Mouse (Mus musculus): ENCODE results near the gene Git1. TPM values are rescaled to one million over a fixed set of nuclear protein-coding genes. Genes with fewer than 3 reads are reported as not detected.

Git1 gene
- polyA plus RNA-seq (2012; ENCODE audit: insufficient read depth, low replicate concordance) = 65.1 and 158 TPM in 2 replicates

DNA sequence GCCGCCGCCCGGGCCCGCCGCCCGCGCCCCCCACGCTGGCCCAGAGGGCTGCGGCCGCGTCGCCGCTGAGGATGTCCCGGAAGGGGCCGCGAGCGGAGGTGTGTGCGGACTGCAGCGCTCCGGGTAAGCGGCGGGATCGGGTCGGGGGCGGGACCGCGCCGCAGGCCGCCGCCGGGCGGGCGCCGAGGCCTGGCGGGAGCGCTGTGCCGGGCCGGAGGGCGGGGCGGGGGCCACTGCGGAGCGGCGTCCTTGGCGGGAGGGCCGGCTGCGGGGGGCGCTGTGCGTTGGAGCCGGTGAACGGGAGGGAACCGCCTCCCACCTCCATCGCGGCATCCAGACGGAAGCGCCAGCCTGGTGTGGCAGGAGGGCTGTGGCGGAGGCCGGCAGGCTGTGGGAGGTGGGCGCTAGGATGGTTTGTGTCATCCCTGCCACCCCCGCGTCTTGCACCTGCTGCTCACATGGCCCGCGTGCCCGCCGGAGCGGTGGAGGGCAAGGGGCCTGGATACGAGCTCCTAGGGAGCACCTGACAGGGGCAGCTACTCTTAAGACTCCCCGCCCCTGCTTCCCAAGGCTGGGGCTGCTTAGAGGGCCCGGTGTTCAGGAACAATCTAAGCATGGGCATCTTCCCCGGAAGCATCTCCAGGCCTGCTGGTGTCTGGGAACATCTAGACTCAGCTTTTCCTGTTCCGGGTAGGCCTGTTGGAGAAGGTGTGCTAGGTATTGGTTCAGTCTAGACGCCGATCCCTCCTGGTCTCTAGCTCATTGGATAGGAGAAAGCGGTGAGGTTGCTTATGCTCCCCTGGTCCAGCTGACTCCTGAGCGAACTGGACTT is at the start of gene Git1:
Git1 (plus strand) TSS at position 51 of the 832 bp plus-strand sequence.
- Histone ChIP-seq H3K4me1 (peaks cover 89% of the 10 kb centered on the region), H3K36me3 (replicated peaks; ENCODE audit: low read length) (peaks cover 20% of the 10 kb centered on the region), H3K27me3 (replicated peaks) (peaks cover 14% of the 10 kb centered on the region), H3K4me3 (replicated peaks) (peak within 1 kb of the TSS; percentile 99), H3K9me3 (no peaks in the 10 kb centered on the region)
- TF ChIP-seq FLI1 (IDR thresholded peaks at IDR 0.05; ENCODE audit: low read length) = no peak
- no peak for TF ChIP-seq GATA1 (IDR thresholded peaks at IDR 0.05; ENCODE audit: borderline replicate concordance, low read length)

DNA sequence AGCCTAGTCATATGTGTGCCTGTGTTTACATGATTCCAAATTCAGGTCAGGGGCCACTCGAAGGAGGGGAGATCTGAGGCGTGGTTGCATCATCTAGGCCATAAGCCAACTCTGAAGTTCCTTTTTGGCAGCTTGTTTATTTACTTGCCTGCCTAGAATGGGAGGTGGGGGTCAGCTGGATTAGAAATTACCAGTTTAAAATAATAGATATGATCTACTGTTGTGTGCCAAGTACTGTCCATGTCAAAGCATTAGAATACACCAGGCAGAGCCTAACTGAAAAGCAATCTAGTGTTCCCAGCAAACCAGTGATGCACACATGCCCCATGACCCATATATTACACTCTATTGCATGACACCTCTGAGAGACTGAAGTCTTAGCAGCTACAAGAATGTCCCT is 48.4 kb upstream of the Git1 start:
- Histone ChIP-seq H3K27me3 (replicated peaks) (no peaks in the 10 kb centered on the region), H3K4me3 (replicated peaks) (no peak overlapping the region), H3K4me1 (peaks cover 50% of the 10 kb centered on the region), H3K9me3 (no peaks in the 10 kb centered on the region), H3K36me3 (replicated peaks; ENCODE audit: low read length) (peaks cover 81% of the 10 kb centered on the region)
- TF ChIP-seq GATA1 (IDR thresholded peaks at IDR 0.05; ENCODE audit: borderline replicate concordance, low read length) (no peak), FLI1 (IDR thresholded peaks at IDR 0.05; ENCODE audit: low read length) (no peak)

DNA sequence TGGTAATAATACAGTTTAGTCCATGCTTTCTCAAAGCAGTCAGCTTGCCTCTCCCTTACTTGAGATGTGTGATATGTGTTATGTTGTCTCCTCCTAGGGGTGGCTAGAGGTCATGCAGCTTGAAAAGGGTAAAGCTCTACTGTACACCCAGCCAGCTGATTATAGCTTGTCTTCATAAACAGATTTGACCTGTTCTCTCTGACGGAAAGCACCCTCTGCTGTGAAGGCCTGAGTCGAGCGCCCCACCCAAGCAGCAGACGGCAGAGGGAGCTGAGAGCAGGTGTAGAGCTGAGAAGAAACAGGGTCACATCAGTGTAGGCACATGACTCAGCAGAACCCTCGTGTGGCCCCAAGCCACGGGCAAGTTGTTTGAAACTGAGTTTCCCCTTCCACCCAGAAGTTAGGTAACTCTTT is 46.7 kb upstream of the Git1 start:
- H3K9me3 ChIP-seq = no peaks in the 10 kb centered on the region
- peaks cover 81% of the 10 kb centered on the region for H3K36me3 ChIP-seq (replicated peaks; ENCODE audit: low read length)
- TF ChIP-seq GATA1 (IDR thresholded peaks at IDR 0.05; ENCODE audit: borderline replicate concordance, low read length) (no peak), FLI1 (IDR thresholded peaks at IDR 0.05; ENCODE audit: low read length) (no peak)
- H3K27me3 ChIP-seq (replicated peaks) = no peaks in the 10 kb centered on the region
- H3K4me3 ChIP-seq (replicated peaks) = peak overlapping the region; percentile 76
- peaks cover 50% of the 10 kb centered on the region for H3K4me1 ChIP-seq

DNA sequence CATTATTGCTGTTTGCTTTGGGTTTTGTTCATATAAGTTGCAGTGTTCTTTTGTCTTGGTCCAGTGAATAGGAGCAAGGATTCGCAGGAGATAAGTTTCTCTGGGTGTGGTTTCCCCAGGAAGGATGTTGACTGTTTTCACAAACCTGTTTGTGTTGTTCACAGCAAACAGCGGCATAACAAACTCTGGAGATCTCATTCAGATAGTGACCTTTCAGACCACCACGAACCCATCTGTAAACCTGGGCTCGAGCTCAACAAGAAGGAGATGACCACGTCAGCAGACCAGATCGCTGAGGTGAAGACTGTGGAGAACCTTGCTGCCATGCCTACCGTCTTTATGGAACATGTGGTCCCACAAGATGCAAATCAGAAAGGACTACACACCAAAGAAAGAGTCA is 44.1 kb upstream of the Git1 start:
- H3K4me3 ChIP-seq (replicated peaks) = no peak overlapping the region
- no peaks in the 10 kb centered on the region for H3K27me3 ChIP-seq (replicated peaks)
- no peaks in the 10 kb centered on the region for H3K9me3 ChIP-seq
- TF ChIP-seq GATA1 (IDR thresholded peaks at IDR 0.05; ENCODE audit: borderline replicate concordance, low read length) (no peak), FLI1 (IDR thresholded peaks at IDR 0.05; ENCODE audit: low read length) (no peak)
- peaks cover 32% of the 10 kb centered on the region for H3K4me1 ChIP-seq
- peaks cover 85% of the 10 kb centered on the region for H3K36me3 ChIP-seq (replicated peaks; ENCODE audit: low read length)

DNA sequence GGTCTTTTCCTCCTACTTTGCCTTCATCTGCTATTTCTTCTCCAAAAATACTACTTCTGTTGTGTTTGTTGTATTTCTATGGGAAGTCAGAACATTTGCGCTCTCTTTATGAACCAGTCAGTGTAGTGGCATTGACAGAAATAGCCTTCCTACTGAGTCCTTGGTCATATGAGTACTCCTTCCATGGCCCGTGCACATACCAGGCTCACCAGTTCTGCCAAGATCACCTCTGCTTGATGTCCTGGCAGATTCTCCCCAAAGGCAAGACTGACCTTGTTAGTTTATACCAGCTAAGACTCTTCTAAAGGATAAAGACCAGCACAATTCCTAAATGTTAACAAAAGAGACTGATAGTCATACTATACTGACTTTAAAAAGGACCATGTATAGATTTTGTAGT is 41.7 kb upstream of the Git1 start:
- TF ChIP-seq GATA1 (IDR thresholded peaks at IDR 0.05; ENCODE audit: borderline replicate concordance, low read length) (no peak), FLI1 (IDR thresholded peaks at IDR 0.05; ENCODE audit: low read length) (no peak)
- Histone ChIP-seq H3K4me1 (peaks cover 8% of the 10 kb centered on the region), H3K9me3 (no peaks in the 10 kb centered on the region), H3K36me3 (replicated peaks; ENCODE audit: low read length) (peaks cover 85% of the 10 kb centered on the region), H3K4me3 (replicated peaks) (no peak overlapping the region), H3K27me3 (replicated peaks) (no peaks in the 10 kb centered on the region)

DNA sequence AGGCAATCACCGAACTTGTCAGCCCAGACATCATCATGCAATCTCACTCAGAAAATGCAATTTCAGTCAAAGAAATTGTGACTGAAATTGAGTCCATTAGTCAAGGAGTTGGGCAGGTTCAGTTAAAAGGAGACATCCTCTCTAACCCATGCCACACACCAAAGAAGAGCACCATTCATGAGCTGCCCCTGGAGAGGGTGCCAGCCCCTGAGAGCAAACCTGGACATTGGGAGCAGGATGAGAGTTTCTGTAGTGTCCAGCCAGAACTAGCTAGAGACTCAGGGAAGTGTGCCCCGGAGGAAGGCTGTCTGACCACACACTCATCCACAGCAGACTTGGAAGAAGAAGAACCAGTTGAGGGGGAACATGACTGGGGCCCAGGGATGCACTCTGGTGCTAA is 40.0 kb upstream of the Git1 start:
- H3K4me3 ChIP-seq (replicated peaks) = no peak overlapping the region
- TF ChIP-seq GATA1 (IDR thresholded peaks at IDR 0.05; ENCODE audit: borderline replicate concordance, low read length) = no peak
- no peak for TF ChIP-seq FLI1 (IDR thresholded peaks at IDR 0.05; ENCODE audit: low read length)
- H3K27me3 ChIP-seq (replicated peaks) = no peaks in the 10 kb centered on the region
- H3K36me3 ChIP-seq (replicated peaks; ENCODE audit: low read length) = peaks cover 92% of the 10 kb centered on the region
- no peaks in the 10 kb centered on the region for H3K9me3 ChIP-seq
- H3K4me1 ChIP-seq = peaks cover 3% of the 10 kb centered on the region; the same call in 1 of the 2 replicates

DNA sequence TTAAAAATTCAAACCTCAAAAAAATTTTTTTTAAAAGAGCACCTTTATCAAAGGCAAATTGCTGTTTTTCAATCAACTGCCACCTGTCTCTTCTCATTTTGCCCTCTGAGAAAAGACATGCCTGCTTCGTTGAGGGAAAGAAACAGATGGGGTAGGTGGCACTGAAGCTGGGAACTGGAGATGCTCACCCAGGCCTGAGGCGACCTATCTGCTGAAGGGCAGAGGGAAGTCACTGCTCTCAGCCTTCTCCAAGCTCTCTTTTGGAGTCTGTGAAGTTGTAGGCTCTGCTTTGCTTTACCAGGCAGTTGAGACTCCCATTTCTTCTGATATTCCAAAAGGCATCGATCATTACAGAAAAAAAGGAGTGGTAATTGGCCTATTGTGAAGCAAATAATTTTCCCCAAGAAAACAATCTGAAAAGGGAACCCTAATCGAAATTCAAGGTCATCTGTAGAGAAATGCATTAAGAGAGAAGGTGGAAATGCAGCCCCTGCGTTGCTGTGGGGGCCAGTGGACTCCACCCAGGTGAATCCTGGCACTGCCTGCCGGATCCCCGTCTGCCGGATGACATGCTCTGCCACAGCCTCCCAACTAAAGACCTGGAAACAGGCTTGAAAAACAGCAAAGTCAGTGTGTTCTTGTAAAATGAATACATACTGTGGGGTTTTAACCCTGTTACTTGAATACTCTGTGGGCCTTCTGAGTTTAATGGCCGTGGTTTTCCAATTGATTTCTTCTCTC is 37.4 kb upstream of the Git1 start:
- peaks cover 5% of the 10 kb centered on the region for H3K4me1 ChIP-seq
- no peaks in the 10 kb centered on the region for H3K9me3 ChIP-seq
- peaks cover 73% of the 10 kb centered on the region for H3K36me3 ChIP-seq (replicated peaks; ENCODE audit: low read length)
- peaks cover 4% of the 10 kb centered on the region for H3K27me3 ChIP-seq (replicated peaks)
- no peak for TF ChIP-seq GATA1 (IDR thresholded peaks at IDR 0.05; ENCODE audit: borderline replicate concordance, low read length)
- TF ChIP-seq FLI1 (IDR thresholded peaks at IDR 0.05; ENCODE audit: low read length) = no peak
- no peak overlapping the region for H3K4me3 ChIP-seq (replicated peaks)

DNA sequence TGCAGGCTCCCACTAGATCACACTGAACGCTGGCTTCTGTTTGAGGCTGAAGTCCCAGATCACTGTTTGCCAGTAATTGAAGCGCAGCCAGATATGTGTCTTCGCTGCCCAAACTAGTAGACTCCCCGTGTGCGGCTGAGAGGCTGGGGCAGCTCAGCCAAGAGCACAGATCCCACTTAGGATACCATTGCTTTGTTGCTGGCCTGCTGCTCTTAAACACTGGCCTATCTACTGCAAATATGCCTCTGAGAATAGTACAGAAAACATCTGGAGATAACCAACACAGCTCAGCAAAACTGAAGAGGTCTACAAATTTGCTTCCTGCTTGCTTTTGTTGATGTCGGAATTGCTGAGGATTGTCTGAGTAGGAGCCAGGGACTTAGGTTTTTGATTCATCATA is 36.5 kb upstream of the Git1 start:
- Histone ChIP-seq H3K4me1 (peaks cover 14% of the 10 kb centered on the region), H3K36me3 (replicated peaks; ENCODE audit: low read length) (peaks cover 63% of the 10 kb centered on the region), H3K4me3 (replicated peaks) (no peak overlapping the region), H3K9me3 (no peaks in the 10 kb centered on the region), H3K27me3 (replicated peaks) (peaks cover 12% of the 10 kb centered on the region)
- TF ChIP-seq GATA1 (IDR thresholded peaks at IDR 0.05; ENCODE audit: borderline replicate concordance, low read length) (no peak), FLI1 (IDR thresholded peaks at IDR 0.05; ENCODE audit: low read length) (no peak)

DNA sequence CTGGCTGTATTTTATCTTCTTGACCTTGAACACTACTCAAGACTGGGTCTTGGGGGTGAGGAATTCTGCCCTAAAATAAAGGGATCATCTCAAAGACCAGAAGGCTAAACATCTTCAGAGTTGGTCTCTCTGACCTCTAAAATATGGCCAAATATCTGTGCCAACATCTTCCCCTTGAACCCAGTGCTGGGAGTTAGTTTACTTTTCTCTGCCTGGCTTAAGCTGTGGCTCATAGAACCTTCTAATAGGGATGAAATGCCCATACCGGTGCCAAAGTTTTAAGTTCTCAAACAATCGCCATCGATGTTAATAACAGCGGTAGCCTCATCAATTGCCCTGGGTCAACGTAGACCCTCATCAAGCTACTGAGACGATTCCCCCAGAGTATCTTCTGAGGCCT is 31.5 kb upstream of the Git1 start:
- TF ChIP-seq FLI1 (IDR thresholded peaks at IDR 0.05; ENCODE audit: low read length) = no peak
- no peak for TF ChIP-seq GATA1 (IDR thresholded peaks at IDR 0.05; ENCODE audit: borderline replicate concordance, low read length)
- Histone ChIP-seq H3K4me1 (peaks cover 40% of the 10 kb centered on the region), H3K27me3 (replicated peaks) (peaks cover 62% of the 10 kb centered on the region), H3K4me3 (replicated peaks) (peak overlapping the region; percentile 92), H3K36me3 (replicated peaks; ENCODE audit: low read length) (peaks cover 16% of the 10 kb centered on the region), H3K9me3 (no peaks in the 10 kb centered on the region)
